Mouse (Mus musculus) limb, embryonic 10.5 days (tissue): ENCODE results near the gene Fam13c. TPM values are rescaled to one million over a fixed set of nuclear protein-coding genes. Genes with fewer than 3 reads are reported as not detected.

Experiments
- DNase-seq: peaks from one replicate; pipeline ENCODE4 v3.0.0-alpha.2; 2017; ENCODE audit warnings: low spot score
- H3K27ac ChIP-seq: fragments of 300-500 bp; sonication (generic); 2 replicates; pipeline ENCODE4 v1.5.1; 2016; ENCODE audit warnings: mild to moderate bottlenecking
- H3K27me3 ChIP-seq: fragments of 300-500 bp; sonication (generic); 2 replicates; pipeline ENCODE4 v1.6.1; 2016; ENCODE audit warnings: low read depth, mild to moderate bottlenecking; ENCODE audit not compliant: poor library complexity, severe bottlenecking
- H3K36me3 ChIP-seq: fragments of 300-500 bp; sonication (generic); 2 replicates; pipeline ENCODE4 v1.6.1; 2016; ENCODE audit warnings: mild to moderate bottlenecking, moderate library complexity
- H3K4me1 ChIP-seq: fragments of 300-500 bp; sonication (generic); 2 replicates; pipeline ENCODE4 v1.6.1; 2016
- H3K4me3 ChIP-seq: fragments of 300-500 bp; sonication (generic); 2 replicates; pipeline ENCODE4 v1.5.1; 2016; ENCODE audit warnings: mild to moderate bottlenecking, moderate library complexity
- H3K9me3 ChIP-seq: fragments of 300-500 bp; sonication (generic); replicated peaks from 2 replicates; pipeline ENCODE4 v1.6.1; 2016; ENCODE audit warnings: mild to moderate bottlenecking
- WGBS: fragments of 180-500 bp; shearing (Covaris S2); methylation state at CpG from one replicate; pipeline ENCODE4 v1.1.7; 2016; 5-methylcytosine and 5-hydroxymethylcytosine counted together
- polyA plus RNA-seq: library from polyadenylated mRNA; unstranded; fragments of >200 nt; fragmentation: Nextera tagmentation; extraction: Ambion mirVana; gene quantifications from 2 replicates; pipeline ENCODE4 v1.2.1, GENCODE M21; 2016

The Fam13c gene
- polyA plus RNA-seq, 1 experiment from 2014 or later = 7.8 TPM

DNA sequence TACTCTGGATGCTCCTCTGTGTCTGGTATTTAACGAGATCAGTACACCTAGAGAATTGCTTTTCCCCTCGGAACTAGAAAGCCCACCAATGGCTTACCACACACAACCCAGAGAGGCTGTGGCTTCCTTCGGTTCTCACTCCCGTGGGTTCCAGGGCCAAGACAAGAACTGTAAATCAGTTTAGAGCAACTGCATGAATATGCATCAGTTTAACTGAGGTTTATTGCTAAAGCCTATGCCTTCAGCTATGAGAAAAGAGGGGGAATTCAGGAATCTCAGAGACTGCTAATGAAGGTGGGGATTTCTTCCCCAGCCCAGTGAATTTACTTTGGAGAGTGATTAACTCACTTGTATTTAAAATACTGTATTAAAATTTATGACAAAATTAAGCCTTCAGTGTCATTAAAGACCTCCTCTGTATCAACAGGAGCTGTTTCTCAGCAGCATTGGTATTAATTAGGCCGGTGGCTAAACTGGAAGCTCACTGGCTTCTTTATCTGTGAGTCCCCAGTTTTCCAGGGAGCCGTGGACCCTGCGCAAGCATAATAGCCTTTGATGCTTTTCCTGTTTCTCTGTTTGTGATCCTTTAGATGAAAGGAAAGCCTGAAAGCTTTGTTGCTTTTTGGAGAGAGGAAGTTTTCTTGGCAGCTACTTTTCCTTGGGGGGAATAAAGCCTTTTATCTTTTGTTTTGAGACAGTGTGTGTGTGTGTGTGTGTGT lies 44.4 kb downstream of the Fam13c start:
- Histone ChIP-seq H3K27ac (no peak overlapping the region), H3K9me3 (no peaks in the 10 kb centered on the region), H3K4me1 (peaks cover 11% of the 10 kb centered on the region), H3K27me3 (no peaks in the 10 kb centered on the region), H3K4me3 (no peak overlapping the region), H3K36me3 (no peaks in the 10 kb centered on the region)
- WGBS = 31% methylated on average over 7 of the region's 7 CpGs
- DNase-seq = no peak

DNA sequence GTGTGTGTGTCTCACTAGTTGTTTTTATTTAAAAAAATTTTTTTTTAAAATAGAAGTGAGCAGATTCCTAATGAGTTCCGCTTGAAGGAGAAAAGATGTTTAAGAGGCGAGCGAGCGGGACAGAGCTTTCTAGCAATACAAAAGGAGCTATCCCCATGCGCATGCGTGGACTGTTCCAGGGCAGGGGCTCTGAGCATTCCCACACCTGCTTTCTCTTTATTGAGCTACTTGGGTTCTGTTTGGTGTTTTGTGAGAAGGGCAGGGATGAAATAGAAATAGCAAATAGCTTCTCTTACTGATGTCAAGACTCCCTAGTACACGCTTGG lies 45.0 kb downstream of the Fam13c start:
- H3K36me3 ChIP-seq = no peaks in the 10 kb centered on the region
- peaks cover 11% of the 10 kb centered on the region for H3K4me1 ChIP-seq
- WGBS = 62% methylated on average over 7 of the region's 7 CpGs
- no peaks in the 10 kb centered on the region for H3K9me3 ChIP-seq
- H3K27ac ChIP-seq = no peak overlapping the region
- no peak overlapping the region for H3K4me3 ChIP-seq
- peak; percentile 34 for DNase-seq
- no peaks in the 10 kb centered on the region for H3K27me3 ChIP-seq

- Histone ChIP-seq H3K4me1 (peaks cover 11% of the 10 kb centered on the region), H3K27me3 (no peaks in the 10 kb centered on the region), H3K9me3 (no peaks in the 10 kb centered on the region), H3K27ac (no peak overlapping the region), H3K4me3 (no peak overlapping the region), H3K36me3 (no peaks in the 10 kb centered on the region)
- 96% methylated on average over 6 of the region's 6 CpGs for WGBS
- no peak for DNase-seq
These were observed 46.4 kb downstream of the Fam13c start for GRCm38 (mm10) chr10:70486651-70487050.

DNA sequence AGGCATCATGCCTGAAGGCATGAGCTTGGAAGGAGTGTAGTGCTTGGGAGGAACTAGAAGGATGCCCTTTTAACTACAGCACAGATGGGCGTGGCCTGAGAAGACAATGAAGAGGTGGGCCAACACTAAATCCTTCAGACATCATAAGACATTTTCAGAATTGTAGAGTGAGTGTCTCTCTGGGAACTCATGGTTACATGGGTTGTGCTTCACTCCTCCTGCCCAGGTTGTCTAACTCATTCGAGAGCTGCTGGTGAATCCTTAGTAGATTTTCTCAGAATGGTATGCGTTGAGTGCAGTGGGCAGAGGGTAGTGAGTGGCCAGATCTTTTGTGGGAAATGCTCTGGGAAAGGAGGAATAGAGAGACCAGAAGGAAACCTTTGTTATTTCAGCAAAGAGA lies 53.6 kb downstream of the Fam13c start:
- Histone ChIP-seq H3K9me3 (no peaks in the 10 kb centered on the region), H3K27me3 (no peaks in the 10 kb centered on the region), H3K4me1 (no peaks in the 10 kb centered on the region), H3K36me3 (no peaks in the 10 kb centered on the region), H3K27ac (no peak overlapping the region), H3K4me3 (no peak overlapping the region)
- 84% methylated on average over 3 of the region's 3 CpGs for WGBS
- no peak for DNase-seq

DNA sequence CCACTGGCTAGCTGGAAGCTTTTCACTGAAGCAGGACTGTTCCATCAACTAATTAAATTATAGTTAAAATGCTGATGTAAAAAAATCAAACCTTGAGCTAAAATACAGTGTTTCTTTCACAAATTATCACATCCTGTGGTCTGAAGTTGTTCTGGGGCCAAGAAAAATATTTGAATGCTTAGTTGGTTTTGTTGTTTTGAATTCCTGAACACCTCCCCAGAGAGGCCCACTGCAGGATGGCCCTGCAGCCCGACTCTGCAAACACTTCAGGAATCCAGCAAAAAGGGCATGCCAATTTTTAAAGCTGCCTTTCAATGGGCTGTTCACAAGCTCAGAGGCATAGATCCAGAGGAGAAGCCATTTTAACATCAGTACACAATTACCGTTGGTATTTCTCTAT lies 54.2 kb downstream of the Fam13c start:
- no peak overlapping the region for H3K4me3 ChIP-seq
- no peak overlapping the region for H3K27ac ChIP-seq
- no peaks in the 10 kb centered on the region for H3K4me1 ChIP-seq
- no peaks in the 10 kb centered on the region for H3K36me3 ChIP-seq
- no peaks in the 10 kb centered on the region for H3K27me3 ChIP-seq
- WGBS = 86% methylated on average over 2 of the region's 2 CpGs
- H3K9me3 ChIP-seq = no peaks in the 10 kb centered on the region
- no peak for DNase-seq

- Histone ChIP-seq H3K36me3 (no peaks in the 10 kb centered on the region), H3K27me3 (no peaks in the 10 kb centered on the region), H3K9me3 (no peaks in the 10 kb centered on the region), H3K27ac (no peak overlapping the region), H3K4me1 (no peaks in the 10 kb centered on the region), H3K4me3 (no peak overlapping the region)
- WGBS = 90% methylated on average over 4 of the region's 4 CpGs
- no peak for DNase-seq
These were observed 55.1 kb downstream of the Fam13c start for GRCm38 (mm10) chr10:70495106-70496104.

DNA sequence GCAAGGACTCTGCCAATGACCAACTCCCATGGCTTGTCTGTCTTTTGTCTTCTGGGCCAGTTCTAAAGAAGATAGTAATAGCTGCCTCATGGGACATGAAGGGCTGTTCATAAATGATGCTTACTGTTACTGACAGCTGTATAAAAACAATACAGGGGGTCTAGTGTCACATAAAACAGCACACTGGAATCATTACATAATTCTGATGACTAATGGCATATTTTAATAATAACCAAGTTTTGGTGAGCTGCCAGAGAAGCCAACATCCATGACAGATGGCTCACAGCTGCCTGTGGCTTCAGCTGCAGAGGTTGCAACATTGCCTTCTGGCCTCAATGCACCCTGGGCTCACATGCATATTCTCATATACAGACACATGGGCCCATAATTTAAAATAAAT lies 56.7 kb downstream of the Fam13c start:
- Histone ChIP-seq H3K9me3 (no peaks in the 10 kb centered on the region), H3K4me3 (no peak overlapping the region), H3K4me1 (no peaks in the 10 kb centered on the region), H3K27ac (no peak overlapping the region), H3K27me3 (no peaks in the 10 kb centered on the region), H3K36me3 (no peaks in the 10 kb centered on the region)
- no peak for DNase-seq

GRCm38 (mm10) chr10:70498328-70498727 lies 58.0 kb downstream of the Fam13c start:
- DNase-seq = no peak
- no peaks in the 10 kb centered on the region for H3K36me3 ChIP-seq

DNA sequence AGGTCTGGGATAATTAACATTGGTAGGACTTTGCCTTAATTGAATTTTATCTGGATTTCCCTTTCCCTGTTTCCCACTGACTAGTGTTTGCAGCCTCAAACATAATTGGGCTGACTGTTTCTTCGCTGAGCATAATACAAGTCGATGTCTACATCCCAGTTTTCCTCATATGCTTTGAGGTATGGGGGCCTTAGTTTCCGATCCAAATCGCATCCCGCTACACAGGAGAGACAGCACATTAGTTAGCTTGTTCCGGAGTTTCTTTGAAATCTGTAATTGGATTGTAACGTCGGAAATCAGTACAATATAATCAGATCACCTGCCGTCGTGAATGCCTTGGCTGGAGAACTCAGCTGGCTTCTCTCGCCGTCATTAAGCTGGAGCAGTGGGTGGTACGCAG lies 59.0 kb downstream of the Fam13c start:
- no peaks in the 10 kb centered on the region for H3K27me3 ChIP-seq
- no peaks in the 10 kb centered on the region for H3K36me3 ChIP-seq
- H3K4me1 ChIP-seq = no peaks in the 10 kb centered on the region
- no peak for DNase-seq
- 75% methylated on average over 13 of the region's 13 CpGs for WGBS
- no peak overlapping the region for H3K27ac ChIP-seq
- H3K4me3 ChIP-seq = no peak overlapping the region
- no peaks in the 10 kb centered on the region for H3K9me3 ChIP-seq

More at GRCm38 (mm10) chr10:70498328-70498727, 58.0 kb downstream of the Fam13c start:
- H3K9me3 ChIP-seq = no peaks in the 10 kb centered on the region
- no peaks in the 10 kb centered on the region for H3K4me1 ChIP-seq
- H3K4me3 ChIP-seq = no peak overlapping the region
- no peak overlapping the region for H3K27ac ChIP-seq
- 66% methylated on average over 2 of the region's 2 CpGs for WGBS
- H3K27me3 ChIP-seq = no peaks in the 10 kb centered on the region

GRCm38 (mm10) chr10:70504871-70505270 lies 64.6 kb downstream of the Fam13c start:
- H3K27me3 ChIP-seq = no peaks in the 10 kb centered on the region
- H3K4me3 ChIP-seq = no peak overlapping the region
- DNase-seq = no peak
- H3K9me3 ChIP-seq = no peaks in the 10 kb centered on the region
- 91% methylated on average over 15 of the region's 15 CpGs for WGBS
- no peaks in the 10 kb centered on the region for H3K36me3 ChIP-seq
- H3K4me1 ChIP-seq = no peaks in the 10 kb centered on the region
- H3K27ac ChIP-seq = no peak overlapping the region

DNA sequence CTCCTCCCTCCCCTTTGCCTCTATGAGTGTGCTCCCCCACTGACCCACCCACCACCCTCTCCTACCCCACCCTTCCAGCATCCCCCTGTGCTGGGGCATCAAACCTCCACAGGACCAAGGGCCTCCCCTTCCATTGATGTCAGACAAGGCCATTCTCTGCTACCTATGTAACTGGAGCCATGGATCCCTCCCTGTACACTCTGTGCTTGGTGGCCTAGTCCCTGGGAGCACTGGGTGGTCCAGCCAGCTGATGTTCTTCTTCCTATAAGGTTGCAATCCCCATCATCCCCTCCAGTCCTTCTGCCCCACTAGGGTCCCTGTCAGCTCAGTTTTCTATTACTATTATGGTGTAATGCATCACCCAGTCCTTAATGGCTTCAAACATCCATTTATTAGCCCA lies 65.1 kb downstream of the Fam13c start:
- H3K27me3 ChIP-seq = no peaks in the 10 kb centered on the region
- H3K4me1 ChIP-seq = no peaks in the 10 kb centered on the region
- no peak overlapping the region for H3K27ac ChIP-seq
- no peaks in the 10 kb centered on the region for H3K36me3 ChIP-seq
- H3K4me3 ChIP-seq = no peak overlapping the region
- no peaks in the 10 kb centered on the region for H3K9me3 ChIP-seq
- DNase-seq = no peak

DNA sequence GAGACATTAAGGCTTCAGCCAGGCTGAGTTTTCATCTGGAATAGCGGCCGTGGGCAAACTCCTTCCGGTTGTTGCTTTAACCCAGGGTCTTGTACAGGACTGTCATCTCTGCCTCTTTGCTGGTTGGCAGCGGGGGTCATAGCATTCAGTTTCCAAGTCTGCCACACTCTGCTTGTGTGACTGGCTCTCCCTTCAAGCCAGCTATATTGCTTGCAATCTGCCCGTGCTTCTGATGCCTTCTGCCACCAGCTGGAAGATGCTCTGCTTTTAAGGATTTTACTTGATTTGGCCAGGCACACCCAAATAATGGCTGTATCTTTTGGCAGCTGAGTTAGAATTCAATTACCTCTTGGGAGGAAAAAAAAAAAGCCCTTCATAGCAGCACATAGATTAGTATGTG lies 65.6 kb downstream of the Fam13c start:
- Histone ChIP-seq H3K36me3 (no peaks in the 10 kb centered on the region), H3K27ac (no peak overlapping the region), H3K9me3 (no peaks in the 10 kb centered on the region), H3K4me3 (no peak overlapping the region), H3K4me1 (no peaks in the 10 kb centered on the region), H3K27me3 (no peaks in the 10 kb centered on the region)
- 84% methylated on average over 5 of the region's 5 CpGs for WGBS
- no peak for DNase-seq

DNA sequence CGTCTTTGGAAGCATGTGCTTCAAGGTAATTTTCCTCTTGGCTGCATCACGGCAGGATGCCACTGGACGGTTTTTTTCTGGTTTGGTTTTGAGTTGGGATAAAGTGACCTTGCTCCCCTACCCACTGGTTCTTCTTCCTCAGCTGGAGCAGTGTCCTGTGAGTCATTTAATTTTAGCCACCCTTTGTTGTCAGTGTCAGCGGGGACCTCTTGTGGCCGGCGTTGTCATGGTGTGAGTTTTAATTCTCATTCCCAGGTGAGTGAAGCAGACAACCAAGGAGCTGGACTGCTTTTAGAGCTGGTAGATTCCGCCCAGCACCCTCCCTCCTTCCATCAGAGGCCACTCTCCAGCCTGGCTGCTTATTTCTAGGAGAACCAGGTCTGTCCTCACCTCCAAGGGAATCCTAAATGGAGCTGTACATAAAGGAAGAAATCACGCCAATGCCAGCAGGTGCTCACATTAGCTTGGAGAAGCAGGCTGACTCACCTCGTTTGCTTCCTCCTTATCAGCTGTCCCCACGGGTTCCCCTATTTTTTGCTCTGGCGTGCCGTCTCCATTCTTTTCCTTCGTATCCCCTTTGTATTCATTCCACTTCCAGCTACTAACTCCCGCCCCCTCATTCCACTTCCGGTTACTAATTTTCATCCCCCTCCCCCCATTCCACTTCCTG lies 66.4 kb downstream of the Fam13c start:
- 79% methylated on average over 15 of the region's 15 CpGs for WGBS
- H3K36me3 ChIP-seq = no peaks in the 10 kb centered on the region

More for the DNA sequence above, 66.4 kb downstream of the Fam13c start:
- H3K9me3 ChIP-seq = no peaks in the 10 kb centered on the region
- no peaks in the 10 kb centered on the region for H3K4me1 ChIP-seq
- no peak overlapping the region for H3K4me3 ChIP-seq
- no peak overlapping the region for H3K27ac ChIP-seq
- no peak for DNase-seq
- no peaks in the 10 kb centered on the region for H3K27me3 ChIP-seq
